Mouse (Mus musculus) spleen, adult 2 months (tissue): ENCODE results near the gene Aloxe3. TPM values are rescaled to one million over a fixed set of nuclear protein-coding genes. Genes with fewer than 3 reads are reported as not detected.

ENCODE experiments used
- DNase-seq, 2 experiments: peaks; one replicate each; pipeline versions ENCODE4 v3.0.0 to v3.0.0-alpha.2; 2012 to 2021; ENCODE audit warnings: low spot score in 2 of 2, low read depth in 1 of 2
- H3K27ac ChIP-seq: fragments of 200-500 bp; 2 replicates; pipeline ENCODE4 v1.5.1; 2012; ENCODE audit warnings: low read length, inconsistent platforms; ENCODE audit not compliant: insufficient read depth
- H3K27me3 ChIP-seq: fragments of 200-500 bp; 2 replicates; pipeline ENCODE4 v1.6.1; 2012; ENCODE audit warnings: mild to moderate bottlenecking, moderate library complexity, low read length, inconsistent platforms; ENCODE audit not compliant: control insufficient read depth, insufficient read depth
- H3K36me3 ChIP-seq: fragments of 200-500 bp; 2 replicates; pipeline ENCODE4 v1.6.1; 2012; ENCODE audit warnings: mild to moderate bottlenecking, low read length, inconsistent platforms; ENCODE audit not compliant: control insufficient read depth, insufficient read depth
- H3K4me1 ChIP-seq: fragments of 200-500 bp; 2 replicates; pipeline ENCODE4 v1.6.1; 2011; ENCODE audit warnings: inconsistent platforms; ENCODE audit not compliant: control insufficient read depth, insufficient read depth, insufficient read length
- H3K4me3 ChIP-seq: fragments of 200-500 bp; 2 replicates; pipeline ENCODE4 v1.5.1; 2011; ENCODE audit warnings: mild to moderate bottlenecking, inconsistent platforms; ENCODE audit not compliant: insufficient read depth, insufficient read length; ENCODE audit errors: extremely low read depth
- CTCF ChIP-seq: fragments of 200-500 bp; IDR thresholded peaks from 2 replicates; pipeline ENCODE4 v1.5.1; 2011; ENCODE audit warnings: mild to moderate bottlenecking, inconsistent platforms; ENCODE audit not compliant: insufficient read depth, insufficient read length, insufficient replicate concordance; ENCODE audit errors: extremely low read depth
- POLR2A ChIP-seq: fragments of 200-500 bp; IDR thresholded peaks from 2 replicates; pipeline ENCODE4 v1.6.1; 2011; ENCODE audit warnings: low read depth, low read length, inconsistent platforms
- WGBS: fragments of 180-500 bp; shearing (Covaris S2); methylation state at CpG from one replicate; pipeline ENCODE4 v1.1.7; 2018; 5-methylcytosine and 5-hydroxymethylcytosine counted together
- polyA plus RNA-seq: library from polyadenylated mRNA; depleted of rRNA; stranded (reverse); fragments of >200 nt; gene quantifications from 2 replicates; pipeline ENCODE4 v1.2.3, GENCODE M21; 2012; rRNA removed

The Aloxe3 gene
- 0.20 and 2.8 TPM in 2 replicates for polyA plus RNA-seq

- Histone ChIP-seq H3K4me3 (peak within 1 kb of the TSS; percentile 70), H3K27me3 (0 out of 2 replicates have a peak, but pooled peaks cover 5% of the 10 kb centered on the region), H3K4me1 (peaks cover 5% of the 10 kb centered on the region; the same call in 1 of the 2 replicates), H3K27ac (peak within 1 kb of the TSS; percentile 85), H3K36me3 (no peaks in the 10 kb centered on the region)
- DNase-seq = no peak
- WGBS = 1% methylated on average over 3 of the region's 3 CpGs
- no peak for TF ChIP-seq CTCF
- TF ChIP-seq POLR2A = no peak
Observed at GRCm38 (mm10) chr11:69125852-69125918, at the start of gene Aloxe3. Gene Aloxe3 (plus strand): TSS chr11:69125896.

- no peak for TF ChIP-seq POLR2A
- no peak for TF ChIP-seq CTCF
- H3K27me3 ChIP-seq = no peaks in the 10 kb centered on the region
- H3K27ac ChIP-seq = no peak overlapping the region
- no peak for DNase-seq
- no peaks in the 10 kb centered on the region for H3K36me3 ChIP-seq
- no peak overlapping the region for H3K4me3 ChIP-seq
- 90% methylated on average over 5 of the region's 5 CpGs for WGBS
- peaks cover 9% of the 10 kb centered on the region; the same call in 1 of the 2 replicates for H3K4me1 ChIP-seq
Observed at GRCm38 (mm10) chr11:69076572-69076971, 49.1 kb upstream of the Aloxe3 start.

DNA sequence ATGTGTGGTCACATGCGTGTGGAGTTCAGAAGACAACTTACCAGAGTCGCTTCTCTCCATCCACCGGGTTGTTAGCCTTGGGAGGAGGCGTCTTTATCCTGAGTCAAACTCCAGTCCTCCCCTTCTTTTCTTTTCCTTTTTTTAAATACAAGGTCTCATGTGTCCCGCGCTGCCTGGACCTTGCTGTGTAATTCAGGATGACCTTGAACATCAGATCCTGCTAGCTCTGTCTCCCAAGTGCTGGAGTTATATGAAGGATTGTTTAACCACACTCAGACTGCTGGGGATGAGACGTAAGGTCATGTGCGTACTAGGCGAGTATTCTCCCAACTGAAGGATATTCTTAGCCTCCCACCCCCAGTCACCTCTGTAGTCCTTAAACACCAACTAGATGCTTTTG, 48.4 kb upstream of the Aloxe3 start:
- peaks cover 9% of the 10 kb centered on the region; the same call in 1 of the 2 replicates for H3K4me1 ChIP-seq
- WGBS = 90% methylated on average over 9 of the region's 9 CpGs
- no peak for DNase-seq
- no peaks in the 10 kb centered on the region for H3K36me3 ChIP-seq
- no peak overlapping the region for H3K4me3 ChIP-seq
- no peaks in the 10 kb centered on the region for H3K27me3 ChIP-seq
- no peak overlapping the region for H3K27ac ChIP-seq
- TF ChIP-seq POLR2A (no peak), CTCF (no peak)

GRCm38 (mm10) chr11:69078041-69078440, 47.7 kb upstream of the Aloxe3 start:
- Histone ChIP-seq H3K36me3 (no peaks in the 10 kb centered on the region), H3K27ac (peak overlapping the region; percentile 11; the same call in 1 of the 2 replicates), H3K4me3 (no peak overlapping the region), H3K27me3 (no peaks in the 10 kb centered on the region), H3K4me1 (peaks cover 9% of the 10 kb centered on the region; the same call in 1 of the 2 replicates)
- no peak for DNase-seq
- TF ChIP-seq CTCF (no peak), POLR2A (no peak)
- WGBS = 82% methylated on average over 6 of the region's 6 CpGs

DNA sequence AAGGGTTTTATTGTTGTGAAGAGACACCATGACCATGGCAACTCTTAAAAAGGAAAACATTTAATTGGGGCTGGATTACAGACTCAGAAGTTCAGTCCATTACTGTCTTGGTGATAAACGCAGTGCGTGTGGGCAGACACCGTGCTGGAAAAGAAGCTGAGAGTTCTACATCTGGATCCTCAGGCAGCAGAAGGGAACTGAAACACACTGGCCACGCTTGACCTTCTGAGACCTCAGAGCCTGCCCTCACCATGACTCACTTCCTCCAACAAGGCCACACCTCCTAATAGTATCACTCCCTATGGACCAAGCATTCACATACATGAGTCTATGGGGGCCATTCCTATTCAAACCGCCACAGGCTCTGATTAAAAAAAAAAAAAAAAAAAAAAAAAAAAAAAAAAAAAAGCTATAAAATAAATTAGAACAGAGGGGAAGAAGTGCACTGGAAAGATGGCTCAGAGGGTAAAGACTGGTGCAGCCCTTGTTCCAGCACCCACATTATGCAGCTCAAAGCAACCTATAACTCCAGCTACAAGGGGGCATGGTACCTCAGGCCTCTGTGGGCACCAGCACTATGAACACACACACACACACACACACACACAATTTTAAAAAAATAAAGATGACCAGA, 46.8 kb upstream of the Aloxe3 start:
- WGBS = 23% methylated on average over 5 of the region's 5 CpGs
- TF ChIP-seq POLR2A = no peak
- DNase-seq = peak; percentile 64 to 65
- H3K27me3 ChIP-seq = no peaks in the 10 kb centered on the region
- no peak overlapping the region for H3K27ac ChIP-seq
- no peak overlapping the region for H3K4me3 ChIP-seq
- no peaks in the 10 kb centered on the region for H3K36me3 ChIP-seq
- H3K4me1 ChIP-seq = peaks cover 9% of the 10 kb centered on the region; the same call in 1 of the 2 replicates

DNA sequence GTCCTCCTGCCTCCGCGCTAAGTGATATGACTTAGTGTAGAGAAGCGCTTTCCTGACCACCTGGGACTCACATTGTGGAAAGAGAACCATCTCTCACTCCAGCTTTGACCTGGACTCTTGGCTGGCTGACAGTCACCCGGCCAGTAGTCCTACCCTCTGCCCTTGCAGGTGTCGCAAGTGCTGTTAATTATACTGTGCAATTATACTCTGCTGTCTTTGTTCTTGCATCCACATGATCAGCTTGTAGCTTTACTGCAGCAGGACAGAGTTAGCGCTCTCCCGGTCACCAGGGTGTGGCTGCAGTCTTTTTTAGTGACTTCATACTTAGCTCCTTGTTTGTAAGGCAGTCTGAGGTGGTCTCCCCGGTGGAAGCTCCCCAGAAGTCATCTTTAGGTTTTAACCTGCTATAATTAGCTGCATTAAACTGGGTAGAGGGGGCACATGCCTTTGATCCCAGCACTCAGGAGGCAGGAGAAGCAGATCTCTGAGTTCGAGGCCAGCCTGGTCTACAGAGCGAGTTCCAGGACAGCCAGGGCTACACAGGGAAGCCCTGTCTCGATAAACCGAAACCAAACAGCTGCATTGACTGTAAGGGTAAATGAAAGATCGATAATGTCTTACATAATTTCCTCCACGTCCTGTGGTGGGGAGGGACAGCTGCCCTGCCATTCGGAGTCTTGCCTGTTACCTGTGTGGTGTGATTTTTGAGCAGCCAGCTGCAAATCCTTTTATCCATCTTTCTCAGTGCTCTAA, 45.4 kb upstream of the Aloxe3 start:
- TF ChIP-seq POLR2A (no peak), CTCF (no peak)
- peaks cover 9% of the 10 kb centered on the region; the same call in 1 of the 2 replicates for H3K4me1 ChIP-seq
- no peak overlapping the region for H3K4me3 ChIP-seq
- no peak for DNase-seq
- no peak overlapping the region for H3K27ac ChIP-seq
- 85% methylated on average over 15 of the region's 15 CpGs for WGBS
- H3K27me3 ChIP-seq = no peaks in the 10 kb centered on the region
- H3K36me3 ChIP-seq = no peaks in the 10 kb centered on the region

- TF ChIP-seq POLR2A = no peak
- TF ChIP-seq CTCF = no peak
- 92% methylated on average over 8 of the region's 8 CpGs for WGBS
- Histone ChIP-seq H3K27ac (no peak overlapping the region), H3K27me3 (no peaks in the 10 kb centered on the region), H3K4me1 (peaks cover 9% of the 10 kb centered on the region; the same call in 1 of the 2 replicates), H3K4me3 (no peak overlapping the region), H3K36me3 (no peaks in the 10 kb centered on the region)
- no peak for DNase-seq
Observed at GRCm38 (mm10) chr11:69080855-69081222, 44.9 kb upstream of the Aloxe3 start.
